Mouse (Mus musculus) telencephalon, adult 2 months (tissue): ENCODE data around the gene Uvssa.
A peak's percentile ranks its signal among the peaks of the same experiment; 100 is the strongest.
"Not testable (repeated sequence)": the region's sequence is repeated elsewhere in the genome, so short reads cannot be mapped to it uniquely, and the experiment has no call there.

Experiments
- DNase-seq: peaks from one replicate; pipeline ENCODE4 v3.0.0-alpha.2; 2011; ENCODE audit warnings: low read depth, low spot score

The Uvssa gene

DNA sequence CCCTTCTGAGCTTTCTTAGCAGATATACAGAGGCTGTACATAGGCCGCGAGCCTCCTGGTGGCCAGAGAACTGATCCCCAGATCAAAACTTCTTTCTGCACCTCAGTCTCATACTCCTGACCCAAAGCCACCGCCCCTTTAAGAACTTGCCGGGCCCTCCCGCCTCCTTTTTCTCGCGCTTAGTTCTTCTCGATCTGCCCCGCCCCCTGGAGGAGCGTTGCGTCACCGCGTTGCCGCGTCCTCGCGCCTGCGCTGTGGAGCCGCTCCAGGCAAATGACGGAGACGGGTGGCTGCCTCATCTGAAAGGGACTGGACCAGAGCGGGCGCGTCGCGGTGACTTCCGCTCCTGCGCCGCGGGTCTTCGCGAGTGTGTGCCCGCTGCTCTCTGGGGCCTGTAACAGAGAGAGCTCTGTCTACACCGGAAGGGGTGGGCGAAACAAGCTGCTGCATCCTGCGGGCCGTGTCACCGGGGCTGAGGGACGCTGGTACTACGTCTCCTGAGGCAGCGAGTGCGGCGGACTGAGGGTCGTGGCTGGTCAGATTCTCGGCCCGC, at the start of gene Uvssa:
Uvssa (plus strand) TSS at position 248 of the 553 bp plus-strand sequence.
- DNase-seq, result peak; percentile 99

DNA sequence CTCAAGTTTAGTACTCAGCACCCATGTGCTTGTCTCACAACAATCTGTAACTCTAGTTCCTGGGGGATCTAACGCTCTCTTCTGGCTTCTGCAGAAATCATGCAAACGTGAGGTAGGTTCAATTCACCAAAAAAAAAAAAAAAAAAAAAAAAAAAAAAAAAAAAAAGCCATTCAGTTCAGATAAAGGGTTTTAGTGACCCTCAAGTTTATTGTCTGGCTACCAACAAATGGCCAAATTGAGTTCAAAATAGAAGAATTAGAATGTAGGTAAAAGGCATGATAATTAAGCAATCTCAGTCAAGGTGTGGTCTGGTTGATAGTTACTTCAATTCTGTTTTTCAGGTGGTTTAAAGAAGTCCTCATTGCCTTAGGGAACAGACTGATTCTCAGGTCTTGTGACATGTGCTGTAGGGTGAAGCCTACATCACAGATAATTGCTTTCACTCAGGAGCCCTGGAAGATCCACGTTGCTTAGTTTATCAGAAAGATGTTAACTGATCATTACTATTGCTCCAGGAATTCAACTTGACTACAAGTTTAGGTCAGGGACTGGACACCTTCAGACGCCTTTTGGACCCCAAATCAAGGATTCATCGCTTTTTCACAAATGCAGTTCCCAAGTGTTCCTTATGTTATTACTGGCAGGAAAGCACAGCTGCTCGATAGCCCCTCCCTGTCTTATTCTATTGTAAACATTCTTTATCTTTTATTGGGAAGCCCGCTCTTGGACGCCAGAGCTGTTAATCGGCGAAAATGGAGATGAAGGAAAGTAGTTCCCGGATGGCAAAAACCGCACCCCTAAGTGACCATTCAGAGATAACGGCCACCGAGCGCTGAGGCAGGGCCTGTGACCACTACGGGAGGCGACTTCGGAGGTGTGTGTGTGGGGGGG, 43.7 kb upstream of the Uvssa start:
- DNase-seq, result no peak

DNA sequence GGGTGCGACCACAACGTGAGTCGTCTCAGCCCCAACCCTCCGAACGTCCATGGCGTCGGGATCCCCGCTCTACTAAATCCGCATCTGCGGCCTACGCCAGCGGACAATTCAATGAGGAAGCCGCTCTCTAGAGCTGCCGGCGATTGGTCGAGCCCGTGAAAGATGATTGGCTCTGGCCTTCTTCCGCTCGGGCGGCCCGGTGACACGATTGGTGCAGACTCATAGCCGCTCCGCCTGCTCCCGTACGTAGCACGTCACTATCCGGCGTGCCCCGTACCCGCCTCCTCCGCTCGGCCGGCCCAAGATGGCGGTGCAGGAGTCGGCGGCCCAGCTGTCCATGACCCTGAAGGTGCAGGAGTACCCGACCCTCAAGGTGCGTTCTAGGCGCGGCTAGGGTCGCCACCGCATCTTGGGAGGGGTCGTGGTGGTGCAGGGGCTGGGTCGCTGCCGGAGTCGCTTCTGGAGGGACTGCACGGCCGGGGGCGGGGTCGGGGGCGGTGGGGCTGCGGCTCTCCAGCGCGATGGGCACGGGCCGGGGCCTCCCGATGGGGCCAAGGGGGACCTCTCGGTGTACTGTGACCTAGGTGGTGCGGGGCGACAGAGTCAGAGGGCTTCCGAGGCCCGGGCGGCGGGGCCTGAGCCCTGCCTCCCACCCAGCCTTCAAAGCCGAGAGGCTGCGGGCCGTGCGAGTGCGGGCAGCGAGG, 42.9 kb upstream of the Uvssa start, which contains the start of gene Maea:
Maea (plus strand) TSS at position 237 of the 704 bp plus-strand sequence.
- DNase-seq, result peak; percentile 96

DNA sequence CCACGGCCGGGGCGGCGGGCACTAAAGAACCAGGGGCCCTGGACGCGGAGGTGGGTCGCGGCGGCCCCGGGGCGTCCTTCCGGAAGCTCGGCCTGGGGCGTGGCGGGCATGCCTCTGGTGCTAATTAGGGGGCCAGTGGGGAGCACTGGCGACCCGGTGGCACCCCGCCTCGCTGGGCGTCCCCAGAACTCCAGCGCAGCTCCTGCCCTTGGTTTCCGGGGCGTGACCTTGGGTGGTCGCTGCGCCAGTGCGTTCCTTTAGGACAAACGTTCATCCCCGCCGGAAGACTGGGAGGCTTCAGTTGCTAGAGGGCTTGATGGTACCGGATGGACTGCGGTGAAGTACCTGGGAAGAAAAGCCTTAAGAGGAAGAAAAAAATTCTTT, 42.4 kb upstream of the Uvssa start:
- no peak for DNase-seq

DNA sequence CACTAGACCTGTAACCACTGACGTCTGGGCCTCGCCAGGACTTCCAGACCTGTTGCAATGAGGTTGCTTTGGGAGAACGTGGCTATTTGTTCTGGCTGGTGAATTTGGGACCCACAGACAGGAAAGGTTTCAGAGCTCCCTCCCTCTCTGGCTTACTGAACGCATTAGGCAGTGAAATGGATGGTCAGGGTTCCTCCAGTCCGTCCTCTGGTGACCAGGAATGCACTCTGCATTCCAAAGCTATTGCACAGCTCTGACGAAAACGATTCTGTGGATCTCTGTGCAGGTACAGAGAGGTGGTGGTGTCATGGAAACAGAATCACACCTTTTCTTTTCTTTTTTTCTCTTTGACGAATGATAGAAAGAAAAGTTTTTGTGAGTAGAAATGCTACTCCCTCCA, 41.1 kb upstream of the Uvssa start:
- DNase-seq, result no peak

GRCm38 (mm10) chr5:33341165-33341564, 37.2 kb upstream of the Uvssa start:
- DNase-seq, result no peak

- DNase-seq, result not testable (repeated sequence)
Observed at GRCm38 (mm10) chr5:33342248-33342647, 36.1 kb upstream of the Uvssa start.

GRCm38 (mm10) chr5:33342821-33343220, 35.5 kb upstream of the Uvssa start:
- DNase-seq, result no peak

DNA sequence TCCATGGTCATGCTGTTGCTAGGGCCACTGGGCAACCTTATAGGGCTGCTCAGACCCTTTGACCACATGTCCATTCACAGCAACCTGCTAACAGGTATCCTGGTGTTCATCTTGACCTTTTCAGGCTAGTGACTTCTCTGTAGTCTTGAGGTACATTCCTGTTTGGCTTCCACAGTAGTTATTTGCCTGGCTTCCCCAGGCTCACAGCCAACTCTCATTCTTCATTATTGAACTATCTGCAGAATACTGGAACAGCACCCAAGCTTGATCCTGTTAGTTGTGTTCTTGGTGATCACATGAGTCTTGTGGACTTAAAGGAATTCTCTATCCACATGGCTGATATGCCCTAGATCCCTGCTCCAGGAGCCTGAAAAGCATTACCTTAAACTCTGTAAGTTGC, 34.8 kb upstream of the Uvssa start:
- no peak for DNase-seq

GRCm38 (mm10) chr5:33344070-33344469, 34.3 kb upstream of the Uvssa start:
- no peak for DNase-seq

DNA sequence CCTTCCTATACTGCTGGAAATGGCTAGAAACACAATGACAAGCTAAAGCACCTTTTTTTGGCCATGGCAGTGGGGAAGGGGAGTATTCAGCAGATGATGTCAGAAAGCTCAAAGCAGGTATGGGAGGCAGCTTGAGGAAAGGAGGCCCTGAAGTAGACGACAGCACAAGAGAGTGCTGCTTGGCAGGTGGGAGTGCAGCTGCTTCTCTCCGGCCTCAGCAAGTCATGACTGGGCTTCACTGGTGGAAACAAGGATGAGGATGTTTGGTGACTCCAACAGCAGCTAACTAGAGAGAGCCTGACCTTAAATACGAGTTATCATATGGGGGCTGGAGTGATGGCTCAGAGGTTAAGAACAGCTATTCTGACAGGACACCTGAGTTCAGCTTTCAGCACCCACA, 30.7 kb upstream of the Uvssa start:
- DNase-seq, result no peak

DNA sequence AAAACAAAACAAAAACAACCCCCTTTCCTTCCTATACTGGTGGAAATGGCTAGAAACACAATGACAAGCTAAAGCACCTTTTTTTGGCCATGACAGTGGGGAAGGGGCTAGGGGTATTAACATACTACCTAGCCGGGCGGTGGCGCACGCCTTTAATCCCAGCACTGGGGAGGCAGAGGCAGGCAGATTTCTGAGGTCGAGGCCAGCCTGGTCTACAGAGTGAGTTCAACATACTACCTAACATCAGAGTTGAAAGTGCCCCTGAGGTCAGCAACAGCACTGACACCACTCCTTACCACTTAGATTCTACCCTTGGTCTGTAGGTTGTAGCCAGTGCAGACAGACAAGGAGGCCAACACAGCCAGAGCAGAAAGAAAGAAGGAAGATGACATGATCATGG, 29.1 kb upstream of the Uvssa start:
- no peak for DNase-seq

- no peak for DNase-seq
Observed at GRCm38 (mm10) chr5:33349706-33350105, 28.6 kb upstream of the Uvssa start.

GRCm38 (mm10) chr5:33351556-33352272, 26.6 kb upstream of the Uvssa start:
- no peak for DNase-seq

GRCm38 (mm10) chr5:33352273-33352645, 26.1 kb upstream of the Uvssa start:
- no peak for DNase-seq

DNA sequence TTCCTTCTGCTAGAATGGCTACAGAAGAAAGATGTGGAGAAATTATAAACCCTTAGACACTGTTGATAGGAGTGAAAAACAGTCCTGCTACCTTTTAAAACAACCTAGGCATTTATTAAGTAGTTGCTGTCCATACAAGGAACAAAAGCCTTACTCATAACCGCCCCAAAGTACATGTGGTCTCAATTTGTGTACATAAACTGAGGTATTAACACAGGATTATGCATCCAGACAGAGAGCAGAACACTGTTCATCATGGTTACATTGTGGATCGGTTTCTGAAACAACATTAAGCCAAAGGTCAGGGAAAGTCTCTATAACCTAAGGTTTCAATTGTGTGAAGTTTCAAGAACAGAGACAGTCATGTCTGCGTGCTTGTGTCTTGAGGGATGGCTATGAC, 25.3 kb upstream of the Uvssa start:
- DNase-seq, result no peak

DNA sequence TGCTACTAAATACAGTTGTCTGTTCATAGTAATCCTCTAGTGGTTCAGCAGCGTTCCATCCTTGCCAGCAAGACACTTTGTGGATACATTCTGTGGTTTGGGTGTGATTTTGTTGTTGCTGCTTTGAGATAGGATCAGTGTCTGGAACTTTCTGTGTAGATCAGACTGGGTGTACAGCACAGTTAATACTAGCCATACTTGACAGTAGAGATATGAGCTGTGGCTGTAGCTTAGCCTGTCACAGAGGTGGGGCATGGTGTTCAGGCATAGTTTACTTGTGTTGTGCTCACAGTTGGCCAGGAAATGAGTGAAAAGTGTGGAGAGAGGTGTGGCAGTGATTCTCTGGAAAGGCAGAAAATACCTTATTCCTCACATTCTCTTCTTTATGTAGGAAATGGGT, 20.9 kb upstream of the Uvssa start:
- DNase-seq, result no peak

DNA sequence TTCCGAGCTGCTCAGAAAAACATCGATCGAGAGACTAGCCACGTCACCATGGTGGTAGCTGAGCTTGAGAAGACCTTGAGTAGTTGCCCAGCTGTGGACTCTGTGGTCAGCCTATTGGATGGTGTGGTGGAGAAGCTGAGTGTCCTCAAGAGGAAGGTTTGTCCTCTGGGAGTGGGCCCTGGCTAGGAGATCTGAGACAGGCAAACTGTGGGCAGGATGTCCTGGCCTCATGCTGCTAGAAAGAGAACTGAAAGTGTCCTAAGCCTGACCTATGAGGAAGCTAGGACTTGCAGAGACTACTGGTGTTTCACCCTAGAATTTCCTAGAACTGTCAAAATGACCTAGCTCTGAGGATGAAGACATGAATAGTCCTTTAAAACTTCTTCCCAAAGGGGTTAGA, 19.9 kb upstream of the Uvssa start:
- no peak for DNase-seq

DNA sequence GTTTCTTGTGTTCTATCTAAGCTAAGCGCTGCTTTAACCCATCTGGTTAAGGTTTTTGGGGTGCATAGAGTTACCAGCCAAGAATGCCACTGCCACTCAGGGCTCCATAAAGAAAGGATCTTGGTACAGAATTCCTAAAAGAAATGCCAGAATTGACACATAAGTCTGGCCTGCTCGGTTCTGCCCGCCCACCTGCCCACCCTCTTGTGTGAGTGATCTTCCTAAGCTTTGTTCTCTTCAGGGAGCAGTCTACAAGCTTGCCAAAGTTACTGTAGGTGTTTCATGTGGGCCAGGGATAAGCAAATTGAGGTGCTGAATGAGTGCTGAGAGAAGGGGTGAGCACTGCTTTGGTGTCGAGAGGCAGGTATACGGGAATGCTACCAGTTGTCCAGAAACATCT, 15.1 kb upstream of the Uvssa start:
- DNase-seq, result peak; percentile 38

DNA sequence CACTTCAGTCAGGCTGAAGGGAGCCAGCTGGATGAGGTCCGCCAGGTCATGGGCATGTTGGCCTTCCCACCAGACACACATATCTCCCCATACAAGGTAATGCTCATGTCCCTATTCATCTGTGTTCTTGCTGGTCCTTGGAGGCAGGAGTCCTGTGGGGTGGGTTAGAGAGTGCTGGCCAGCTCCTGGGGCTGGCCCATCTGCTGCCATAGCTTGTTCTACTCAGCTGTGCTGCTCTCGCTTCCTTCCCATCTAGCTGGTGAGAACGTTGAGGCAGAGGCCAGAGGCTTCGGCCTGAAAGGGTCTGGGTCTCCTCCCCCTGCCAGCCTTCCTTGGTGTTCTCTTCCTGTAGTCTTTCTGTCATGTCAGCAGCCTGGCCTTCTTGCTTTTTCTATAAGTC, 9.7 kb upstream of the Uvssa start:
- no peak for DNase-seq

DNA sequence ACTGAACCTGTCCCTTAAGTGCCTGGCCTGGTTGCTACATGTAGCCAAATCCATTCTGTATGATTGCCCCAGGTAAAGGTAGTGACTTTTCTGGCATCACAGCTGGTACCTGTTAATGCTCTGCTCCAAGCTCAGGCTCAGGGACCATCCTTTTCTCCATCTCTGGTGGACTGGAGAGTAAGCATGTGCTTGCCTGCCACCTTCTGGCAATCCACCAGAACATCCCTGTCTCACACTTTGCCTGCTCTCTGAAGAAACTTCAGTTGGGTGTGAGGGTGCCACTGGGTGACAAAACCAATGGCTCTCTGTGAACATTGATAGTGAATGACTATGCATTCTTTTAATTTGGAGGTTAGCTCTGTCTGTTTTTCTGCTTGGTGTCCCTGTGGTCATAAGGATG, 7.2 kb upstream of the Uvssa start:
- peak; percentile 12 for DNase-seq

DNA sequence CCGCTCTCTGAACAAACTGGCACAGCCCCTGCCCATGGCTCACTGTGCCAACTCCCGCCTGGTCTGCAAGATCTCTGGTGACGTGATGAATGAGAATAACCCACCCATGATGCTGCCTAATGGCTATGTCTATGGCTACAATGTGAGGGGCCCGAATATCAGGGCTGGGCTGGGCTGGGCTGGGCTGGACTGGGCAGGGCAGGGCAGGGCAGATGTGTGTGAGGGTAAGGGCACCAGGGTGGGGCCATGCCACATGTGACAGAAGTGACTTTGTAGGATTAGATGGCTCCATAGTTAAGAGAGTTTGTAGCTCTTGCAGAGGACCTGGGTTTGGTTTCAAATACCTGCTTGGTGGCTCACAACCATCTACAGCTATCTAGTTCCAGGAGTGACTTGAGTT, 6.7 kb upstream of the Uvssa start:
- no peak for DNase-seq
